Mouse (Mus musculus) MEL (cell line): ENCODE measurements around the gene Arap1.

ENCODE experiments used
- BHLHE40 ChIP-seq: IDR thresholded peaks from 2 replicates; pipeline ENCODE4 v1.6.1; 2012; ENCODE audit warnings: low read depth, mild to moderate bottlenecking, inconsistent platforms, low read length, improper control_type of control experiment, borderline replicate concordance
- CTCF ChIP-seq, 3 experiments: IDR thresholded peaks in 2 of 3; conservative IDR thresholded peaks in 1 of 3; 2 replicates each; pipeline ENCODE4 v1.5.1; 2011 to 2012; ENCODE audit warnings: low read length in 3 of 3, low read depth in 2 of 3, mild to moderate bottlenecking in 2 of 3, improper control_type of control experiment in 1 of 3, inconsistent platforms in 1 of 3, mixed read lengths in 1 of 3, moderate library complexity in 1 of 3; ENCODE audit not compliant: control insufficient read depth in 1 of 3, insufficient read depth in 1 of 3, poor library complexity in 1 of 3, severe bottlenecking in 1 of 3
- ETS1 ChIP-seq: IDR thresholded peaks from 2 replicates; pipeline ENCODE4 v1.6.1; 2012; ENCODE audit warnings: low read depth, mild to moderate bottlenecking, inconsistent platforms, low read length, improper control_type of control experiment, moderate library complexity
- HCFC1 ChIP-seq: IDR thresholded peaks from 2 replicates; pipeline ENCODE4 v1.6.1; 2012; ENCODE audit warnings: low read depth, mild to moderate bottlenecking, inconsistent platforms, low read length, improper control_type of control experiment, moderate library complexity
- KAT2A ChIP-seq: conservative IDR thresholded peaks from 2 replicates; pipeline ENCODE4 v1.6.1; 2012; ENCODE audit warnings: low read depth, low read length, improper control_type of control experiment, inconsistent platforms
- MAX ChIP-seq: IDR thresholded peaks from 2 replicates; pipeline ENCODE4 v1.6.1; 2011; ENCODE audit warnings: low read length, improper control_type of control experiment
- MXI1 ChIP-seq: IDR thresholded peaks from 2 replicates; pipeline ENCODE4 v1.6.1; 2011; ENCODE audit warnings: mild to moderate bottlenecking, low read depth, low read length, improper control_type of control experiment
- POLR2A ChIP-seq, 2 experiments: IDR thresholded peaks; 2 replicates each; pipeline ENCODE4 v1.6.1; 2011 to 2012; ENCODE audit warnings: low read length in 2 of 2, mild to moderate bottlenecking in 2 of 2, control low read depth in 1 of 2, improper control_type of control experiment in 1 of 2, low read depth in 1 of 2, moderate library complexity in 1 of 2; ENCODE audit not compliant: control insufficient read depth in 1 of 2, insufficient read depth in 1 of 2, poor library complexity in 1 of 2
- POLR2AphosphoS5 ChIP-seq: IDR thresholded peaks from 2 replicates; pipeline ENCODE4 v1.6.1; 2012; ENCODE audit warnings: low read depth, borderline replicate concordance, mild to moderate bottlenecking, inconsistent platforms, low read length, moderate library complexity, mixed read lengths
- TBP ChIP-seq: IDR thresholded peaks from 2 replicates; pipeline ENCODE4 v1.8.0; 2011; ENCODE audit warnings: low read depth, low read length, improper control_type of control experiment
- UBTF ChIP-seq: IDR thresholded peaks from 2 replicates; pipeline ENCODE4 v1.6.1; 2012; ENCODE audit warnings: low read depth, mild to moderate bottlenecking, inconsistent platforms, low read length, improper control_type of control experiment, moderate library complexity, borderline replicate concordance; ENCODE audit not compliant: insufficient read depth
- USF1 ChIP-seq: IDR thresholded peaks from 2 replicates; pipeline ENCODE4 v1.6.1; 2014; ENCODE audit warnings: low read depth, mild to moderate bottlenecking, inconsistent platforms, low read length, improper control_type of control experiment, moderate library complexity
- ZC3H11A ChIP-seq: IDR thresholded peaks from 2 replicates; pipeline ENCODE4 v1.6.1; 2012; ENCODE audit warnings: low read depth, mild to moderate bottlenecking, inconsistent platforms, low read length, improper control_type of control experiment
- ZNF384 ChIP-seq: IDR thresholded peaks from 2 replicates; pipeline ENCODE4 v1.6.1; 2012; ENCODE audit warnings: low read depth, mild to moderate bottlenecking, inconsistent platforms, low read length, improper control_type of control experiment

DNA sequence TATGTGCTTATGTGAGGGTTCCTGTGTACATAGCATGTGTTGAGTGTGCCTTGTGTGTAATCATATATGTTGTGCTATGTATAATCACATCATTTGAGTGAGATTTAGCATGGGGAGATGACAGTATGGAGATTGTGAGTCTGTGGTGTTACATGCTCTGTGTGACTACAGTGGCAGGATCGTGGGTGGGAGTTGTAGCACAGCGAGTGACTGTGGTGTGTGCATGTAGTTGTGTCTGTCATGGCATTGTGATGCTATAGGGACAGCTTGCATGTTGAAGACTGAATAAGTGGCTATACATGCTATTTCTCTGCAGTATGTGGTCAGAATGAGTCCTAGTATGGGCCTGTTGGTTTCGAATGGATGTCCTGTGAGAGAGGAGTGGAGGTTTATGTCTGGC is 104.8 kb downstream of the Arap1 start:
- no peak for TF ChIP-seq TBP
- no peak for TF ChIP-seq BHLHE40
- no peak for TF ChIP-seq KAT2A
- no peak for TF ChIP-seq CTCF (IDR thresholded peaks at IDR 0.05 in 2 of 3, conservative IDR thresholded peaks at IDR 0.05 in 1 of 3; ENCODE audit: control insufficient read depth in 1 of 3, insufficient read depth in 1 of 3, low read depth in 2 of 3, low read length in 3 of 3, poor library complexity in 1 of 3, severe bottlenecking in 1 of 3)
- no peak for TF ChIP-seq POLR2AphosphoS5
- no peak for TF ChIP-seq UBTF
- TF ChIP-seq ZNF384: no peak
- no peak for TF ChIP-seq MAX
- TF ChIP-seq MXI1: no peak
- TF ChIP-seq HCFC1: no peak
- no peak for TF ChIP-seq ETS1
- TF ChIP-seq POLR2A (IDR thresholded peaks at IDR 0.05; ENCODE audit: control insufficient read depth in 1 of 2, insufficient read depth in 1 of 2, low read depth in 1 of 2, low read length in 2 of 2, poor library complexity in 1 of 2): no peak
- no peak for TF ChIP-seq ZC3H11A
- TF ChIP-seq USF1: no peak
